Mouse (Mus musculus) B cell, adult (primary cell): ENCODE measurements around the gene Rtn4rl1. TPM values are rescaled to one million over a fixed set of nuclear protein-coding genes. Genes with fewer than 3 reads are reported as not detected.

Source experiments
- total RNA-seq: library from RNA; stranded (reverse); gene quantifications from 4 replicates; pipeline ENCODE4 v1.2.4, GENCODE M21; 2023; ENCODE audit not compliant: inconsistent age

Gene Rtn4rl1
- 0.57 to 1.1 TPM (median 0.79 TPM) in 4 replicates for total RNA-seq

GRCm38 (mm10) chr11:75193256-75194071 lies at the start of gene Rtn4rl1:
Rtn4rl1 (plus strand) TSS chr11:75193783.

GRCm38 (mm10) chr11:75169405-75170080 lies 24.0 kb upstream of the Rtn4rl1 start, which contains the start of gene Hic1:
Hic1 (minus strand) TSS chr11:75169519.

GRCm38 (mm10) chr11:75178672-75179208 lies 14.8 kb upstream of the Rtn4rl1 start, which contains the start of gene Ovca2:
Ovca2 (minus strand) TSS chr11:75178835.

GRCm38 (mm10) chr11:75190905-75191441 lies 2.6 kb upstream of the Rtn4rl1 start, which contains the start of gene Dph1:
Dph1 (minus strand) TSS chr11:75191241.

Other genes with a start within 250 kb of the Rtn4rl1 start
- 3.1 to 8.2 TPM (median 5.4 TPM) in 4 replicates for gene Hic1, start 24.3 kb upstream of the Rtn4rl1 start, total RNA-seq
- 17.3 to 20.9 TPM (median 17.7 TPM) in 4 replicates for gene Ovca2, start 14.9 kb upstream of the Rtn4rl1 start, total RNA-seq
- 26.6 to 29.2 TPM (median 27.2 TPM) in 4 replicates for gene Dph1, start 2.5 kb upstream of the Rtn4rl1 start, total RNA-seq
- gene Rpa1, start 154.5 kb downstream of the Rtn4rl1 start, total RNA-seq: 96.0 to 124 TPM (median 109 TPM) in 4 replicates
- 10.9 to 13.5 TPM (median 12.4 TPM) in 4 replicates for gene Smyd4, start 154.7 kb downstream of the Rtn4rl1 start, total RNA-seq
- 0.72 to 1.8 TPM (median 1.3 TPM) in 3 of 4 replicates, not detected in the other for gene Serpinf1, start 228.9 kb downstream of the Rtn4rl1 start, total RNA-seq
- gene Serpinf2, start 245.8 kb downstream of the Rtn4rl1 start, total RNA-seq: 0.26 to 0.63 TPM (median 0.33 TPM) in 4 replicates